Mouse (Mus musculus) liver, embryonic 12.5 days (tissue): Measurements from ENCODE around the gene Ccdc159. TPM values are rescaled to one million over a fixed set of nuclear protein-coding genes. Genes with fewer than 3 reads are reported as not detected.
A peak's percentile ranks its signal among the peaks of the same experiment; 100 is the strongest.

Source experiments
- ATAC-seq: fragments of 200-750 bp; cut with Nextera tagmentation; 2 replicates; pipeline ENCODE4 v1.8.0; 2017; ENCODE audit warnings: moderate number of reproducible peaks, mild to moderate bottlenecking, moderate library complexity
- H3K27ac ChIP-seq: fragments of 300-500 bp; sonication (generic); 2 replicates; pipeline ENCODE4 v1.5.1; 2016; ENCODE audit warnings: mild to moderate bottlenecking
- H3K27me3 ChIP-seq: fragments of 300-500 bp; sonication (generic); replicated peaks from 2 replicates; pipeline ENCODE4 v1.6.1; 2016; ENCODE audit warnings: mild to moderate bottlenecking, moderate library complexity
- H3K36me3 ChIP-seq: fragments of 300-500 bp; sonication (generic); 2 replicates; pipeline ENCODE4 v1.6.1; 2016; ENCODE audit warnings: mild to moderate bottlenecking, moderate library complexity
- H3K4me1 ChIP-seq: fragments of 300-500 bp; sonication (generic); 2 replicates; pipeline ENCODE4 v1.6.1; 2016
- H3K4me2 ChIP-seq: fragments of 300-500 bp; sonication (generic); 2 replicates; pipeline ENCODE4 v1.6.1; 2016; ENCODE audit warnings: mild to moderate bottlenecking, moderate library complexity
- H3K4me3 ChIP-seq: fragments of 300-500 bp; sonication (generic); 2 replicates; pipeline ENCODE4 v1.5.1; 2016; ENCODE audit warnings: mild to moderate bottlenecking, moderate library complexity
- H3K9ac ChIP-seq: fragments of 300-500 bp; sonication (generic); 2 replicates; pipeline ENCODE4 v1.6.1; 2016; ENCODE audit warnings: mild to moderate bottlenecking, moderate library complexity
- H3K9me3 ChIP-seq: fragments of 300-500 bp; sonication (generic); replicated peaks from 2 replicates; pipeline ENCODE4 v1.6.1; 2016; ENCODE audit warnings: mild to moderate bottlenecking, moderate library complexity
- WGBS: fragments of 180-500 bp; shearing (Covaris S2); methylation state at CpG from one replicate; pipeline ENCODE4 v1.1.7; 2016; ENCODE audit not compliant: insufficient replicate concordance; 5-methylcytosine and 5-hydroxymethylcytosine counted together
- polyA plus RNA-seq: library from polyadenylated mRNA; unstranded; fragments of >200 nt; fragmentation: Nextera tagmentation; extraction: Ambion mirVana; gene quantifications from 2 replicates; pipeline ENCODE4 v1.2.1, GENCODE M21; 2016

The Ccdc159 gene
- polyA plus RNA-seq: 1.3 and 2.2 TPM in 2 replicates

GRCm38 (mm10) chr9:21927208-21927753 lies at the start of gene Ccdc159, which contains the start of gene Tmem205:
Gene Ccdc159 (plus strand): TSS chr9:21927471.
Gene Tmem205 (minus strand): TSS chr9:21927556.
- H3K27ac ChIP-seq: peak within 1 kb of the TSS; percentile 37; the same call in 1 of the 2 replicates
- WGBS: under 1% methylated on average over 28 of the region's 28 CpGs

GRCm38 (mm10) chr9:21889229-21889628 lies 38.0 kb upstream of the Ccdc159 start:
- WGBS: 54% methylated on average over 3 of the region's 3 CpGs

More at GRCm38 (mm10) chr9:21927208-21927753, at the start of gene Ccdc159, which contains the start of gene Tmem205:
- peaks cover 7% of the 10 kb centered on the region for H3K36me3 ChIP-seq
- peak within 1 kb of the TSS; percentile 71 for H3K4me2 ChIP-seq
- peak within 1 kb of the TSS; percentile 37 for H3K9ac ChIP-seq
- no peaks in the 10 kb centered on the region for H3K9me3 ChIP-seq
- peak within 1 kb of the TSS; percentile 57 for H3K4me3 ChIP-seq
- H3K27me3 ChIP-seq: 0 out of 2 replicates have a peak, but pooled peaks cover 3% of the 10 kb centered on the region
- peaks cover 47% of the 10 kb centered on the region for H3K4me1 ChIP-seq
- ATAC-seq: peak; percentile 78

GRCm38 (mm10) chr9:21901223-21901820 lies 25.9 kb upstream of the Ccdc159 start:
- peak overlapping the region; percentile 43 for H3K4me3 ChIP-seq
- H3K9me3 ChIP-seq: no peaks in the 10 kb centered on the region
- WGBS: 11% methylated on average over 10 of the region's 10 CpGs
- no peaks in the 10 kb centered on the region for H3K36me3 ChIP-seq
- H3K4me2 ChIP-seq: peak overlapping the region; percentile 60
- H3K9ac ChIP-seq: no peak overlapping the region
- H3K27me3 ChIP-seq: peaks cover 17% of the 10 kb centered on the region
- no peak overlapping the region for H3K27ac ChIP-seq
- peak; percentile 72 for ATAC-seq
- peaks cover 6% of the 10 kb centered on the region for H3K4me1 ChIP-seq

More at GRCm38 (mm10) chr9:21889229-21889628, 38.0 kb upstream of the Ccdc159 start:
- Histone ChIP-seq H3K9me3 (no peaks in the 10 kb centered on the region), H3K27me3 (peaks cover 3% of the 10 kb centered on the region; the same call in 1 of the 2 replicates), H3K9ac (no peak overlapping the region), H3K4me2 (no peak overlapping the region), H3K27ac (no peak overlapping the region), H3K4me3 (no peak overlapping the region), H3K4me1 (no peaks in the 10 kb centered on the region), H3K36me3 (no peaks in the 10 kb centered on the region)
- ATAC-seq: no peak

GRCm38 (mm10) chr9:21904031-21904430 lies 23.2 kb upstream of the Ccdc159 start:
- no peak overlapping the region for H3K4me2 ChIP-seq
- no peaks in the 10 kb centered on the region for H3K9me3 ChIP-seq
- no peak for ATAC-seq
- H3K36me3 ChIP-seq: no peaks in the 10 kb centered on the region
- peaks cover 6% of the 10 kb centered on the region for H3K4me1 ChIP-seq
- no peak overlapping the region for H3K4me3 ChIP-seq
- H3K9ac ChIP-seq: no peak overlapping the region
- H3K27ac ChIP-seq: no peak overlapping the region
- peaks cover 11% of the 10 kb centered on the region for H3K27me3 ChIP-seq
- WGBS: 73% methylated on average over 4 of the region's 4 CpGs

GRCm38 (mm10) chr9:21908216-21908615 lies 19.1 kb upstream of the Ccdc159 start:
- Histone ChIP-seq H3K4me3 (no peak overlapping the region), H3K27ac (no peak overlapping the region), H3K9me3 (no peaks in the 10 kb centered on the region), H3K27me3 (peaks cover 3% of the 10 kb centered on the region), H3K4me1 (no peaks in the 10 kb centered on the region), H3K36me3 (no peaks in the 10 kb centered on the region), H3K9ac (no peak overlapping the region), H3K4me2 (no peak overlapping the region)
- 26% methylated on average over 11 of the region's 11 CpGs for WGBS
- ATAC-seq: no peak

- Histone ChIP-seq H3K9me3 (no peaks in the 10 kb centered on the region), H3K36me3 (no peaks in the 10 kb centered on the region), H3K4me1 (no peaks in the 10 kb centered on the region), H3K9ac (no peak overlapping the region), H3K27me3 (no peaks in the 10 kb centered on the region), H3K4me2 (no peak overlapping the region), H3K27ac (no peak overlapping the region), H3K4me3 (no peak overlapping the region)
- WGBS: 59% methylated on average over 10 of the region's 10 CpGs
- ATAC-seq: no peak
Measured at GRCm38 (mm10) chr9:21909474-21910223, 17.6 kb upstream of the Ccdc159 start.

GRCm38 (mm10) chr9:21916851-21917492 lies 10.3 kb upstream of the Ccdc159 start:
- Histone ChIP-seq H3K9me3 (no peaks in the 10 kb centered on the region), H3K27ac (no peak overlapping the region), H3K4me1 (peaks cover 23% of the 10 kb centered on the region), H3K9ac (peak overlapping the region; percentile 78), H3K27me3 (peaks cover 22% of the 10 kb centered on the region), H3K4me3 (peak overlapping the region; percentile 73), H3K4me2 (peak overlapping the region; percentile 100), H3K36me3 (peaks cover 2% of the 10 kb centered on the region; the same call in 1 of the 2 replicates)
- ATAC-seq: no peak
- WGBS: 47% methylated on average over 3 of the region's 3 CpGs

- Histone ChIP-seq H3K4me1 (peaks cover 23% of the 10 kb centered on the region), H3K9ac (peak overlapping the region; percentile 78), H3K27me3 (peaks cover 22% of the 10 kb centered on the region), H3K36me3 (peaks cover 2% of the 10 kb centered on the region; the same call in 1 of the 2 replicates), H3K9me3 (no peaks in the 10 kb centered on the region), H3K4me2 (peak overlapping the region; percentile 100), H3K4me3 (peak overlapping the region; percentile 73), H3K27ac (peak overlapping the region; percentile 54; the same call in 1 of the 2 replicates)
- WGBS: 2% methylated on average over 35 of the region's 35 CpGs
- peak; percentile 30 for ATAC-seq
Measured at GRCm38 (mm10) chr9:21917493-21918034, 9.7 kb upstream of the Ccdc159 start.

- Histone ChIP-seq H3K9me3 (no peaks in the 10 kb centered on the region), H3K36me3 (peaks cover 2% of the 10 kb centered on the region; the same call in 1 of the 2 replicates), H3K4me1 (peaks cover 23% of the 10 kb centered on the region), H3K27me3 (peaks cover 22% of the 10 kb centered on the region), H3K27ac (peak within 1 kb of the TSS; percentile 54), H3K4me2 (peak within 1 kb of the TSS; percentile 100), H3K4me3 (peak within 1 kb of the TSS; percentile 73), H3K9ac (peak within 1 kb of the TSS; percentile 78)
- peak; percentile 91 for ATAC-seq
- 2% methylated on average over 36 of the region's 36 CpGs for WGBS
Measured at GRCm38 (mm10) chr9:21918035-21918592, 9.2 kb upstream of the Ccdc159 start, which contains the start of gene Rab3d. Gene Rab3d (minus strand): TSS chr9:21918192.

- Histone ChIP-seq H3K27ac (peak overlapping the region; percentile 31; the same call in 1 of the 2 replicates), H3K9me3 (no peaks in the 10 kb centered on the region), H3K27me3 (peaks cover 22% of the 10 kb centered on the region), H3K4me1 (peaks cover 30% of the 10 kb centered on the region), H3K4me3 (peak overlapping the region; percentile 73; the same call in 1 of the 2 replicates), H3K9ac (no peak overlapping the region), H3K36me3 (peaks cover 2% of the 10 kb centered on the region; the same call in 1 of the 2 replicates), H3K4me2 (peak overlapping the region; percentile 100)
- WGBS: 25% methylated on average over 5 of the region's 5 CpGs
- no peak for ATAC-seq
Measured at GRCm38 (mm10) chr9:21918692-21919384, 8.4 kb upstream of the Ccdc159 start.
